Mouse (Mus musculus) Patski (cell line): ENCODE measurements at regions not wholly inside any gene's neighbourhood (a gene's known extent, or its start where the extent isn't known, plus 50 kb on each side); places are given as distances from the start of the nearest gene placed in this dataset.
"Not testable (repeated sequence)": the region's sequence is repeated elsewhere in the genome, so short reads cannot be mapped to it uniquely, and the experiment has no call there.

Experiments used
- ATAC-seq: fragments of 100-300 bp; one replicate; pipeline ENCODE4 v1.8.0; 2021
- CTCF ChIA-PET: fragments of 350-600 bp; sonication (Branson Sonifier 250); formaldehyde crosslinking; loops from one replicate; lab custom pipeline; 2022; ENCODE audit warnings: inconsistent platforms; lab: Charles Lee
- POLR2A ChIA-PET: fragments of 350-600 bp; sonication (Branson Sonifier 250); formaldehyde crosslinking; loops from one replicate; lab custom pipeline; 2022; ENCODE audit warnings: antibody characterized with exemption, inconsistent platforms; lab: Charles Lee
- DNase-seq: peaks from one replicate; pipeline ENCODE4 v3.0.0-alpha.2; 2011; ENCODE audit warnings: low read depth, low spot score
- H3K27me3 ChIP-seq: fragments of 371-371 bp; one replicate; pipeline ENCODE4 v1.5.1; 2021
- CTCF ChIP-seq: fragments of 100-300 bp; IDR thresholded peaks from one replicate; pipeline ENCODE4 v1.5.1; 2021
- in situ Hi-C: fragments of 300-500 bp; cut with MboI; formaldehyde crosslinking; loops from 3 replicates; pipeline ENCODE4 v1.11.1; 2018; ENCODE audit warnings: low pct_unique_long_range_greater_than_20kb, mixed read lengths

- in situ Hi-C loops = no loop called here
- TF ChIP-seq CTCF = no peak
Observed at GRCm38 (mm10) chr3:11323101-11323500, 987.6 kb upstream of the Gm38303 start.

DNA sequence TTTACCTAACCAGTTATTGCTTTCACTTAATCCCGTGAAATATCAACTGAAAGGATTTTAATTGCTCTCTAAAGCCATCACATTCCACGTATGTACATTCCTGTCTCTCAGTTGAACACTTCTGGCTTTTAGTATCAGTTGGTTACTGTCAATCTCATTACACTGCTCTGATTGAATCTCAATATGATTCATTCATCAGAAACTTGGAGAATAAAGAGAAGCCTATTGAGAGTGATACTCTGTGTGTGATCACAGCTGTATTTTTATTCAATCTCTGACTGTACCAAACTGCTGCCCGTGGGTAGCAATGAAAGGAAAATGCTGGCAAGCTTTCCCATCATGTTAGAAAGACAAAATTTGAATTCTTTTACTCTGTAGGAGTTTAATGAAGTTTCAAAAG lies 957.5 kb upstream of the Gm38303 start:
- CTCF ChIA-PET = no interaction called here
- peaks cover 3% of the 10 kb centered on the region for H3K27me3 ChIP-seq
- POLR2A ChIA-PET = no interaction called here
- no peak for TF ChIP-seq CTCF
- in situ Hi-C loops = no loop called here
- DNase-seq = no peak
- ATAC-seq = no peak

More at GRCm38 (mm10) chr3:11323101-11323500, 987.6 kb upstream of the Gm38303 start:
- CTCF ChIA-PET = no interaction called here
- no peaks in the 10 kb centered on the region for H3K27me3 ChIP-seq
- ATAC-seq (no peak), DNase-seq (no peak)
- POLR2A ChIA-PET = no interaction called here

DNA sequence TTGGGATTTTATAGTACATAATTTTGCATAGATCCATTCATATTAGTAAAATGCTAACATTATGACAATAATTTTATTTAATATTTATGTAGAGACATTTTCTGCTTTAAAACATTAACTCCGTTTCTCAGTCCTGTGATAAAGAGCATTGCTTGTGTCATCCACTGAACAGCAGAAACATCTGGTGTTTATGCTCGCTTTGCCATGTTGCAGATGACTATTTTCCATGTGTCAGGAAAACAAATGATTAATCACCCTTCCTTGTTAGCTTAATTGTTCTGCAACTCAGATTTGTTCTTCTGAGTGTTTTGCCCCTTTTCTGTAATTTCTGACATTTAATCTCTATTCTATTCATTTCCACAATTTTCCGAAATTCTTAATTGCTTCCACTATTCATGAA lies 925.6 kb upstream of the Gm38303 start:
- TF ChIP-seq CTCF = no peak
- ATAC-seq (no peak), DNase-seq (no peak)
- POLR2A ChIA-PET = no interaction called here
- in situ Hi-C loops = no loop called here
- peaks cover 5% of the 10 kb centered on the region for H3K27me3 ChIP-seq
- CTCF ChIA-PET = no interaction called here

- CTCF ChIA-PET = no interaction called here
- DNase-seq (no peak), ATAC-seq (no peak)
- POLR2A ChIA-PET = no interaction called here
- H3K27me3 ChIP-seq = no peaks in the 10 kb centered on the region
- in situ Hi-C loops = no loop called here
- TF ChIP-seq CTCF = no peak
Observed at GRCm38 (mm10) chr3:11213996-11214395, 878.5 kb upstream of the Gm38303 start.

DNA sequence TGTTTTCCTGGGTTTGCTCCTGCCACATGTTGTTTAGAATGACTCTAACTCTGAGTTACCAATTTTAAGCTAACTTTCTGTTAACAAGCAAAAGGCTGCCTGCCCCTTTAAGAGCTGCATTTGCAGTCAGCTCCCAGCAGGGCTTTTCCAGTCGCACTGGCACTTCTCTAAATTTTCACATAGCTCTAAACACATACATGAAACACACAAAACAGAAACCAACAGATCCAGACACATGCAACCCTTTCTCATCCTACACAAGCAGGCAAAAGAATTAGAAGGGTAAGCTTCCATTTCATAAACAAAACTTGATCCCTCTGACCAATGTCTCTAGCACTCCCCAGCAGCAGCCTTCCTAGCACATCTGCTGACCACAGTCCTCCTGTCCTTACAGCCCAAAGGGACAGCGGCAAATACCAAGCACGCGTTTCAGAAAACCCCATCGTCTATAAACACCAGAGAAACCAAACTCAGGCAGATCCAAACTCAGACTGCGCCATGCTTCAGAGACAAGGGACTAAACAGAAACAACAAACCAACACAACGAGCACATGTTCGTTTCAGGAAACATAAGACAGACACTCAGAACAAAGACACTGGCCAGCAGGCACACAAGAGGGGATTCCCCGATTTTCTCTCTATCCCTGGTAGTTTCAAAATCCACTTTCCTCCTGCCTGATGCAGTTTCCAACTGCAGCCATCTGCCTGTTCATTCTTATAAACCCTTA lies 877.6 kb upstream of the Gm38303 start:
- DNase-seq, H3K27me3 ChIP-seq, ATAC-seq, in situ Hi-C loops, POLR2A ChIA-PET: not testable (repeated sequence)
- CTCF ChIA-PET = interaction anchor here (1.1 kb wide), 1 partner anchor 8 kb away, joined by 3 read pairs; no protein-coding TSS in a partner anchor

GRCm38 (mm10) chr3:11212290-11212912 lies 876.9 kb upstream of the Gm38303 start:
- DNase-seq, POLR2A ChIA-PET, ATAC-seq, in situ Hi-C loops, H3K27me3 ChIP-seq: not testable (repeated sequence)
- CTCF ChIA-PET = interaction anchor here (1.1 kb wide), 1 partner anchor 9 kb away, joined by 3 read pairs; no protein-coding TSS in a partner anchor

DNA sequence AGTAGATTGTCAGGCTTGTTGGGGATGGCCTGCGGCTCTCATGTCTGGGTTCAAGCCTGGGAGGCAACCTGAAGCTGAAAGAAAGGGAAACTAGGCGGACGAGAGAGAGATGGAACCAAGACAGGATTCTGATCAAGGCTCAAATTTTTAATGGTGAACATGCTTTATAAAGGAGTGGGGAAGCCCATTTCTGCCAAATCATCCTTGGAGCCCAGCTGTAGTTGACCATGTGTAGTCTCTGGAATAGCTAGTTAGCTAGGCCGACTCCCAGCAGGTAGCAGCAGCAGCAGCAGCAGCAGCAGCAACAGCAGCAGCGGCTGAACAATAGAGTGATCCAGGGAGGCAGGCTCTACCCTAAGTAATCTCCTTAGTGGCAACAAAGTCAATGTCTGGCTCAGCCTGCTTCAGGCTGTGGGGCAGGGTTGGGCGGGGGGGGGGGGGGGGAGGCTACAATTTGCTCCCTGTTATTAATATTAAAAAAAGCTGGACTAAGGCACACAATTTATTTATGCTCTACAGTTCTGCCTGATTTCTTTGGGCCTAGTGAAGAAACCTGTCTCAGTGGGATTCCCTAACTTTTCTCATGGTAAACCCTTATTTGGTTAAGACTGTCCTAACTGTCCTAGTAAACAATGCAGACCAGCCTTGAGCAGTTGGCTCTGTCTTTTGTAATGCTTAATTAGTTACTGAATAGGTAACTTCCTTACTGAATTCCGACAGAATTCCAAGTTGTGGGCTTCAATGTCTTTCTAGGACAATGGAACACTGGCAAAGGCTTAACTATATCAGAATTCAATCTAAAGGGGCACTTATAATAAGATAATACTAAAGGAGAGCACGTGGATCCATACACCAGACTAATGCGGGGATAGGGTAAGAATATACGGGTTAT lies 875.7 kb upstream of the Gm38303 start:
- ATAC-seq, DNase-seq, POLR2A ChIA-PET, H3K27me3 ChIP-seq, in situ Hi-C loops, CTCF ChIA-PET: not testable (repeated sequence)

DNA sequence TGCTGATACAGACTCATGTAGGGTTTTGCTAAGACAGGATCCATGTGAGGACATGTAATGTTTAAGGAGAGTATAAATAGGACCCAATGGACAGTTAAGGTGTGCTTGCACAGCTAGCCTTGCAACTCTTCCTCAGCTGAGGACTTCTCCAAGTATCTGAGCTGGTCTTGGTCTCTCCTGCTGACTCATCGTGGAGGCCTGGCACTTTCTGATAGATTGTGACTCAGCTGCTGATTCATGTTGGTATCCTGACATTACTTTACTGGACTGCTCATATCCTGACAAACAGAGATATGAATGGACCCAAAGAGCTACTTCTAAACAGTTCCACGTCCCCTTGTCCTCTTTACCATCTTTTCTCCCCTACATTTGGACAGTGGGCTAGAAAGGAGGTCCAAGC lies 838.5 kb upstream of the Gm38303 start:
- in situ Hi-C loops = no loop called here
- DNase-seq (no peak), ATAC-seq (no peak)
- no peak for TF ChIP-seq CTCF
- ChIA-PET POLR2A (no interaction called here), CTCF (no interaction called here)
- H3K27me3 ChIP-seq = no peaks in the 10 kb centered on the region

GRCm38 (mm10) chr3:11155350-11155749 lies 819.9 kb upstream of the Gm38303 start:
- no peak for TF ChIP-seq CTCF
- no peak for DNase-seq
- no peak for ATAC-seq
- POLR2A ChIA-PET = no interaction called here
- H3K27me3 ChIP-seq = no peaks in the 10 kb centered on the region
- CTCF ChIA-PET = no interaction called here
- in situ Hi-C loops = no loop called here
